In genomic region chr9:69705071-69705470, GRCm38 (mm10) we compare ENCODE assay signal across 22 mouse cellular contexts. TPM values are rescaled to one million over a fixed set of nuclear protein-coding genes. Genes with fewer than 3 reads are reported as not detected.
"Had no signal": no experiment of that assay in that cellular context is flagged by ENCODE, and none has a peak within 500 bp of the region (broad histone marks: within the 10 kb centered on the region; RNA-seq: fewer than 3 reads in every experiment).

No protein-coding gene starts in this region.

- DNase-seq: kidney, adult 8-10 months; kidney, postnatal 36 days; layer of hippocampus, adult 9-11 months; layer of hippocampus, postnatal 36 days; lung, embryonic 14.5 days; lung, postnatal 10 days; lung, postnatal 4 days; retina, postnatal 1 day; right cerebral cortex, postnatal 14 days; thymus, postnatal 4 days had no signal

- H3K9me3 ChIP-seq: limb, embryonic 15.5 days; liver, embryonic 12.5 days; midbrain, embryonic 15.5 days; neural tube, embryonic 12.5 days had no signal

- H3K4me1 ChIP-seq: limb, embryonic 15.5 days; liver, embryonic 12.5 days; midbrain, embryonic 15.5 days had no signal

- H3K27me3 ChIP-seq: limb, embryonic 15.5 days; liver, embryonic 12.5 days; midbrain, embryonic 15.5 days; neural tube, embryonic 12.5 days had no signal

- H3K36me3 ChIP-seq: limb, embryonic 15.5 days; liver, embryonic 12.5 days; midbrain, embryonic 15.5 days; neural tube, embryonic 12.5 days had no signal

- H3K4me3 ChIP-seq: limb, embryonic 15.5 days; liver, embryonic 12.5 days; megakaryocyte, embryonic 14.5 days; midbrain, embryonic 15.5 days; neural tube, embryonic 12.5 days had no signal

- ATAC-seq: liver, embryonic 12.5 days; midbrain, embryonic 15.5 days had no signal

- H3K27ac ChIP-seq: limb, embryonic 15.5 days; liver, embryonic 12.5 days; midbrain, embryonic 15.5 days; neural tube, embryonic 12.5 days; stomach, postnatal 0 days had no signal

RNA-seq across cellular contexts. Expression of gene Foxb1, which starts 55.7 kb away (rescaled TPM):
- total RNA-seq: layer of hippocampus, adult 18-20 months; layer of hippocampus, postnatal 36 days; left cerebral cortex, postnatal 25 days; monocyte, adult 5-6 weeks; neutrophil, adult 5-6 weeks had no signal
- polyA plus RNA-seq: limb, embryonic 15.5 days; liver, embryonic 12.5 days; liver, embryonic 16.5 days; lung, embryonic 14.5 days; small intestine, adult 2 months; stomach, postnatal 0 days had no signal
